Mouse (Mus musculus) MEL (cell line): ENCODE measurements around the gene Hspa2.

ENCODE experiments used
- CTCF ChIP-seq, 3 experiments: IDR thresholded peaks in 2 of 3; conservative IDR thresholded peaks in 1 of 3; 2 replicates each; pipeline ENCODE4 v1.5.1; 2011 to 2012; ENCODE audit warnings: low read length in 3 of 3, low read depth in 2 of 3, mild to moderate bottlenecking in 2 of 3, improper control_type of control experiment in 1 of 3, inconsistent platforms in 1 of 3, mixed read lengths in 1 of 3, moderate library complexity in 1 of 3; ENCODE audit not compliant: control insufficient read depth in 1 of 3, insufficient read depth in 1 of 3, poor library complexity in 1 of 3, severe bottlenecking in 1 of 3
- E2F4 ChIP-seq: IDR thresholded peaks from 2 replicates; pipeline ENCODE4 v1.6.1; 2011; ENCODE audit warnings: low read depth, low read length, improper control_type of control experiment, borderline replicate concordance
- EP300 ChIP-seq, 2 experiments: IDR thresholded peaks; 2 replicates each; pipeline ENCODE4 v1.6.1; 2011; ENCODE audit warnings: improper control_type of control experiment in 2 of 2, low read length in 2 of 2, low read depth in 1 of 2, mild to moderate bottlenecking in 1 of 2
- GABPA ChIP-seq: IDR thresholded peaks from 2 replicates; pipeline ENCODE4 v1.6.1; 2012; ENCODE audit warnings: low read depth, mild to moderate bottlenecking, inconsistent platforms, low read length, improper control_type of control experiment, moderate library complexity
- GATA1 ChIP-seq: IDR thresholded peaks from 2 replicates; pipeline ENCODE4 v1.6.1; 2011; ENCODE audit warnings: low read depth, low read length, improper control_type of control experiment
- MAFK ChIP-seq: IDR thresholded peaks from 2 replicates; pipeline ENCODE4 v1.6.1; 2011; ENCODE audit warnings: low read depth, mild to moderate bottlenecking, low read length, improper control_type of control experiment, borderline replicate concordance
- MAX ChIP-seq: IDR thresholded peaks from 2 replicates; pipeline ENCODE4 v1.6.1; 2011; ENCODE audit warnings: low read length, improper control_type of control experiment
- POLR2A ChIP-seq, 2 experiments: IDR thresholded peaks; 2 replicates each; pipeline ENCODE4 v1.6.1; 2011 to 2012; ENCODE audit warnings: low read length in 2 of 2, mild to moderate bottlenecking in 2 of 2, control low read depth in 1 of 2, improper control_type of control experiment in 1 of 2, low read depth in 1 of 2, moderate library complexity in 1 of 2; ENCODE audit not compliant: control insufficient read depth in 1 of 2, insufficient read depth in 1 of 2, poor library complexity in 1 of 2
- RCOR1 ChIP-seq: IDR thresholded peaks from 2 replicates; pipeline ENCODE4 v1.6.1; 2012; ENCODE audit warnings: low read depth, mild to moderate bottlenecking, inconsistent platforms, low read length, improper control_type of control experiment
- SMC3 ChIP-seq: IDR thresholded peaks from 2 replicates; pipeline ENCODE4 v1.6.1; 2011; ENCODE audit warnings: low read depth, low read length, improper control_type of control experiment

DNA sequence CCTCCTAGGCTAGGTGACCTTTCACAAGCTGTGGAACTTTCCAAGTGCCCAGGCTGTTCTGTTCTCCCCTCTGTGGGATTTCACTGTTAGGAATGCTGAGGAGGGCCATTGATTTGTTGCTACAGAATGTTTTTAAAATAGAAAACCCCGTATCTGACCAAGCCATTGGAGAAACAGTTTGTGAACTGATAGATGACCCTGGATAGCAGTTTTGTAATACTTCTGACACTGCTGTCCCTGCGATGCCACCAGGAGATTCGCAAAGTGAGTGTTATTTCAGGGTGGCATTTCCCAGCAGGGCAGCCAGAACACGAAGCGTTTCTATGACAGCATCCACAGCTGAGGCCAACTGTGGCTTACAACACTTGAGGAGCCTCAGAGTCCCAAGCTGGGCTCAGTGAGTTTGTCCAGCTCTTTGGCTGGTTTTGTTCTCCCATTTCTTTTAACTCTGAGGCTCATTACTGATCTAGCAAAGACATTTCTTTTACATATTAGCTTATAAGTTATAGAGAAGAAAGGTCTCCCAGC, 27.0 kb downstream of the Hspa2 start:
- TF ChIP-seq EP300 (IDR thresholded peaks at IDR 0.05; ENCODE audit: low read depth in 1 of 2, low read length in 2 of 2) = no peak
- no peak for TF ChIP-seq MAX
- TF ChIP-seq E2F4 = no peak
- no peak for TF ChIP-seq GABPA
- TF ChIP-seq MAFK = no peak
- no peak for TF ChIP-seq CTCF (IDR thresholded peaks at IDR 0.05 in 2 of 3, conservative IDR thresholded peaks at IDR 0.05 in 1 of 3; ENCODE audit: control insufficient read depth in 1 of 3, insufficient read depth in 1 of 3, low read depth in 2 of 3, low read length in 3 of 3, poor library complexity in 1 of 3, severe bottlenecking in 1 of 3)
- no peak for TF ChIP-seq POLR2A (IDR thresholded peaks at IDR 0.05; ENCODE audit: control insufficient read depth in 1 of 2, insufficient read depth in 1 of 2, low read depth in 1 of 2, low read length in 2 of 2, poor library complexity in 1 of 2)
- no peak for TF ChIP-seq GATA1
- TF ChIP-seq RCOR1 = no peak
- no peak for TF ChIP-seq SMC3
